In the genomic region with DNA sequence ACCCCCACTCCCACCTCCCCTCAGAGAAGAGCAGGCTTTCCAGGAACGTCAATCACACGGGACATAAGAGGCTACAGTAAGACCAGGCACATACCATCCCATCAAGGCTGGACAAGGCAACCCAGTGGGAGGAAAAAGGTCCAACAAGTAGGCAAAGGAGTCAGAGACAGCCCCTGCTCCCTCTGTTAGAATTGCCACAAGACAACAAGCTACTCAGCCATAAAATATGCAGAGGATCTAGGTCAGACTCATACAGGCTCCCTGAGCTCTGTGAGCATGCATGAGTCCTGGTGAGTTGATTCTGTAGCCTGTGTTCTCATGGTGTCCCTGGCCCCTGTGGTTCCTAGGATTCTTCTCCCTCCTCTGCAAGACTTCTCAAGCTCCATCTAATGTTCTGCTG, we compare ENCODE assay signal across 32 mouse cellular contexts. TPM values are rescaled to one million over a fixed set of nuclear protein-coding genes. Genes with fewer than 3 reads are reported as not detected.
"Had no signal": no experiment of that assay in that cellular context is flagged by ENCODE, and none has a peak within 500 bp of the region (broad histone marks: within the 10 kb centered on the region; RNA-seq: fewer than 3 reads in every experiment).

No protein-coding gene starts in this region.

- H3K9ac ChIP-seq: limb, embryonic 12.5 days; limb, embryonic 13.5 days; limb, embryonic 15.5 days; liver, embryonic 12.5 days; liver, embryonic 13.5 days; liver, embryonic 14.5 days; liver, embryonic 15.5 days; liver, postnatal 0 days; lung, embryonic 14.5 days; lung, embryonic 15.5 days; midbrain, embryonic 12.5 days; midbrain, embryonic 13.5 days; midbrain, embryonic 15.5 days had no signal

- H3K9me3 ChIP-seq: limb, embryonic 10.5 days; limb, embryonic 12.5 days; limb, embryonic 13.5 days; limb, embryonic 15.5 days; liver, embryonic 12.5 days; liver, embryonic 13.5 days; liver, embryonic 15.5 days; lung, embryonic 15.5 days; megakaryocyte, embryonic 14.5 days; midbrain, embryonic 10.5 days; midbrain, embryonic 12.5 days; midbrain, embryonic 13.5 days; midbrain, embryonic 15.5 days had no signal

- H3K4me2 ChIP-seq: limb, embryonic 12.5 days; limb, embryonic 13.5 days; limb, embryonic 15.5 days; liver, embryonic 11.5 days; liver, embryonic 12.5 days; liver, embryonic 13.5 days; liver, embryonic 15.5 days; lung, embryonic 14.5 days; lung, embryonic 15.5 days; midbrain, embryonic 11.5 days; midbrain, embryonic 12.5 days; midbrain, embryonic 13.5 days; midbrain, embryonic 15.5 days had no signal

- ATAC-seq: liver, embryonic 12.5 days; liver, postnatal 0 days; lung, postnatal 0 days; midbrain, embryonic 13.5 days; midbrain, embryonic 15.5 days; midbrain, embryonic 16.5 days had no signal

- H3K4me1 ChIP-seq: limb, embryonic 10.5 days; limb, embryonic 12.5 days; limb, embryonic 13.5 days; limb, embryonic 15.5 days; liver, embryonic 12.5 days; liver, embryonic 13.5 days; liver, embryonic 15.5 days; lung, embryonic 15.5 days; megakaryocyte, embryonic 14.5 days; midbrain, embryonic 10.5 days; midbrain, embryonic 12.5 days; midbrain, embryonic 13.5 days; midbrain, embryonic 15.5 days had no signal

- H3K36me3 ChIP-seq: limb, embryonic 10.5 days; limb, embryonic 12.5 days; limb, embryonic 13.5 days; limb, embryonic 15.5 days; liver, embryonic 12.5 days; liver, embryonic 13.5 days; liver, embryonic 15.5 days; lung, embryonic 15.5 days; midbrain, embryonic 10.5 days; midbrain, embryonic 12.5 days; midbrain, embryonic 13.5 days; midbrain, embryonic 15.5 days had no signal

- H3K27ac ChIP-seq: left cerebral cortex, adult 2 months; limb, embryonic 10.5 days; limb, embryonic 12.5 days; limb, embryonic 13.5 days; limb, embryonic 15.5 days; liver, embryonic 12.5 days; liver, embryonic 13.5 days; liver, embryonic 14.5 days; liver, embryonic 15.5 days; lung, embryonic 15.5 days; macrophage; midbrain, embryonic 10.5 days; midbrain, embryonic 12.5 days; midbrain, embryonic 13.5 days; midbrain, embryonic 15.5 days had no signal

- H3K27me3 ChIP-seq: limb, embryonic 12.5 days; limb, embryonic 13.5 days; limb, embryonic 15.5 days; liver, embryonic 12.5 days; liver, embryonic 13.5 days; liver, embryonic 15.5 days; lung, embryonic 15.5 days; megakaryocyte, embryonic 14.5 days; midbrain, embryonic 12.5 days; midbrain, embryonic 13.5 days; midbrain, embryonic 15.5 days had no signal

- DNase-seq: left cerebral cortex, postnatal 4 days; liver; liver, embryonic 13.5 days; liver, postnatal 0 days; lung, adult 18-20 months; lung, adult 2 months; lung, embryonic 14.5 days; lung, postnatal 10 days; lung, postnatal 14 days; lung, postnatal 36 days; lung, postnatal 4 days; midbrain, embryonic 14.5 days had no signal

- H3K4me3 ChIP-seq: left cerebral cortex, adult 2 months; limb, embryonic 10.5 days; limb, embryonic 12.5 days; limb, embryonic 13.5 days; limb, embryonic 15.5 days; liver, embryonic 12.5 days; liver, embryonic 13.5 days; liver, embryonic 15.5 days; lung, embryonic 15.5 days; megakaryocyte, embryonic 14.5 days; midbrain, embryonic 10.5 days; midbrain, embryonic 12.5 days; midbrain, embryonic 13.5 days; midbrain, embryonic 15.5 days; myocyte had no signal

RNA-seq across cellular contexts. Expression of a gene that starts 48.3 kb away (rescaled TPM):
- polyA plus RNA-seq: macrophage, myocyte had no signal
